Mouse (Mus musculus): ENCODE measurements around the gene Frmd4a.

Gene Frmd4a

DNA sequence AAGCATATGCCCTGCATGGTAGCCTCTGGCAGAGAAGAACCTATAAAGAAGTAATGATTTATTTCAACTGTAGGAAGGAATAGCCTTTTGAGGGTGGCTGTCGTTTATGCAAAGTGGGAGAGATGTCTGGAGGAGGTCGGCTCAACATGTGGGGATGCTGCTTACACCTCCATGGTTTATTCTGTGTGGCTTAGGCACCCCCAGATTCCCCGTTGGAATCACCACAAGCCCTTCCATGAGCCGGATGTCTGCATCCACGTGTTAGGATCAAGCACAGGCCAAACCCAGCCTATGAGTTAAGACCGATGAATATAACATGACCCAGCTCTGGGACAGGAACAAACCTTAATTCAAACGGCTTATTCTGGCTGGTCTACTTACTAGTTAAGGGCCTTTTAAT, 284.2 kb downstream of the Frmd4a start:
- in situ Hi-C loops (cut with MboI; ENCODE audit: low pct_unique_long_range_greater_than_20kb in 1 of 2, low sequenced_read_pairs in 2 of 2, unreplicated experiment in 1 of 2): no loop called here

DNA sequence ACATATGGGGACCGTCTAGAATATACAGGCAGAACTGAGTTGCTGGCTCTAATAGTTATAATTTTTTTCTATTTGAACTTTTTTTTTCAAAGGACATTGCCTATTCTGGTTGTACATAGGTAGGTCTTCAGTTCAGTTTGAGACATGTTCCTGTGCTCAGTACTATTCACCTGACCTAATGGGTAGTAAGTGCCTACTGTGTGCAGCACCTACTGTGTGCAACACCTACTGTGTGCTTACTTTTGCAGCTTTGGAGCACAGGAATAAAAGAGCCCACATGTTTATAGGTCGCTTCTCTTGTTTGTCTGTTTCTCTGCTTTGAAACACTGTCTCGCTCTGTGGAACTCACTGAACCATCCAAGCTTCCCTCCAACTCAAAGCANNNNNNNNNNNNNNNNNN, 284.6 kb downstream of the Frmd4a start:
- in situ Hi-C loops (cut with MboI; ENCODE audit: low pct_unique_long_range_greater_than_20kb in 1 of 2, low sequenced_read_pairs in 2 of 2, unreplicated experiment in 1 of 2): no loop called here

DNA sequence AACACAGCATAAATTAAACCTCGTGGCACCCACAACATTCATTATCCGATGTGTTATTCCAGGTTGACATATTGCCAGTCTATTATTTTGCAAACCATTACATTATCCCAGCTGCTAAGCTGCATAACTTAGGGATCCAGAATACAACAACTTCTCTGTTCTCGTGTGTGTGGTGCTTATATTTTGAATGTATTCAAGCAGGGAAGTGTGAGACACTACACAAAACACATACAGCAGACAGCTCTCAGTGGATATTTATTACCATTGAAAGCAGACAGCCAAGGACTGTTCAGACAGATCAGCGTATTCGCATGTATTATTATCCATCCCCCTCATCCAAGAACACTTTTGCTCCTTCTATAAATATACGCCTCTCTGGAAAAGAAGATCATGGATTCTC, 289.6 kb downstream of the Frmd4a start:
- in situ Hi-C loops (cut with MboI; ENCODE audit: low pct_unique_long_range_greater_than_20kb in 1 of 2, low sequenced_read_pairs in 2 of 2, unreplicated experiment in 1 of 2): no loop called here

DNA sequence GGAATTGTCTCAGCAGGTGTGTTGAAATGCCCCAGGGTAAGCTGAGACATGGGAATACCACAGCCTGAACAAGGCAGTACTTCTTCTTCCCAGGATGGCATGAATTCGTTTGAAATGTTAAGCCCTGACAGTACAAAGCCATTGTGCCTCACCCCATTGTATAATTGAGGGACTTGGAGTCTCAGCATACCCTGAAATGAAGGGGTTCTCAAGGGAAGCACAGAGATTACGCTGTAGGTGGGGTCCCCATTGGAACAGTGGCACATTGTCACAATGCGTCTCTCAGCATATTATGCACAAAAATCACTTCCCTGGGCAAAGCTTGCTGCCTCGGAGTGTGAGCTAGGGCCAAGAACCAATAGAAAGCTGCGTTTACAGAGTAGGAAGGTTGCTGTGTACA, 297.0 kb downstream of the Frmd4a start:
- in situ Hi-C loops (cut with MboI; ENCODE audit: low pct_unique_long_range_greater_than_20kb in 1 of 2, low sequenced_read_pairs in 2 of 2, unreplicated experiment in 1 of 2): no loop called here

DNA sequence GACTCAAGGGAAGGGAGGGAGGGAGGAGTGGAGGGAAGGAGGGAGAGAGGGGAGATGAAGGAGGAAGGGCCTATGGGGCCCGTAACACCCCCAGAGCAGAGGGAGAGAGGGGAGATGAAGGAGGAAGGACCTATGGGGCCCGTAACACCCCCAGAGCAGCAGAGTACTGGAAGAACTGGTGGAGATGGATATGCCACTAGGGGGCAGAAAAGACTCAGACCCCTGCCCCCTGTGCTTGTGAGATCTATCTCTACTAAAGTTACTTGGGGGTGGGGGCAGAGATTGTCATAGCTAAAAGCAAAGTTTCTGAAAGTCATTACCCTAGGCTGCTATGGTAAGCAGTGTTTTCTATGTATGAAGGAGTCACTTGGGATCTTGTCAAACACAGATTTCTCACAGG, 299.1 kb downstream of the Frmd4a start:
- in situ Hi-C loops (cut with MboI; ENCODE audit: low pct_unique_long_range_greater_than_20kb in 1 of 2, low sequenced_read_pairs in 2 of 2, unreplicated experiment in 1 of 2): no loop called here

DNA sequence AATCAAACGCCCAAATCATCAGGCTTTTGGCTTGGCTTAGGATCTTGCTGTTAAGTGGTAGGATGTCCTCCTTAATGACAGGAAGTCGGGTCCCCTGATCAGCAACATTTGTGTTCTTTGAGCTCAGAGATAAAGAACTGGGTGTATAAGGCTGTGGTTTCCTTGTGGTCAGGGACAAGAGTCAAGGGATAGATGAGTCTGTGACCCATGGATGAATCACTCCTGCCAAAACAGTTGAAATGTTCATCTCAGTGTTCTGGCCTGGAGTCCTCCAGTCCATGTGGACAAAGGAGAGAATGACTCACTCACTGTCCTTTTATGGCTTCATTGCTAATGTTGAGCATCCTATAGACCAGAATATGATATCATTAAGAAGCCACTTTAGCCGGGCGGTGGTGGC, 300.6 kb downstream of the Frmd4a start:
- in situ Hi-C loops (cut with MboI; ENCODE audit: low pct_unique_long_range_greater_than_20kb in 1 of 2, low sequenced_read_pairs in 2 of 2, unreplicated experiment in 1 of 2): no loop called here

DNA sequence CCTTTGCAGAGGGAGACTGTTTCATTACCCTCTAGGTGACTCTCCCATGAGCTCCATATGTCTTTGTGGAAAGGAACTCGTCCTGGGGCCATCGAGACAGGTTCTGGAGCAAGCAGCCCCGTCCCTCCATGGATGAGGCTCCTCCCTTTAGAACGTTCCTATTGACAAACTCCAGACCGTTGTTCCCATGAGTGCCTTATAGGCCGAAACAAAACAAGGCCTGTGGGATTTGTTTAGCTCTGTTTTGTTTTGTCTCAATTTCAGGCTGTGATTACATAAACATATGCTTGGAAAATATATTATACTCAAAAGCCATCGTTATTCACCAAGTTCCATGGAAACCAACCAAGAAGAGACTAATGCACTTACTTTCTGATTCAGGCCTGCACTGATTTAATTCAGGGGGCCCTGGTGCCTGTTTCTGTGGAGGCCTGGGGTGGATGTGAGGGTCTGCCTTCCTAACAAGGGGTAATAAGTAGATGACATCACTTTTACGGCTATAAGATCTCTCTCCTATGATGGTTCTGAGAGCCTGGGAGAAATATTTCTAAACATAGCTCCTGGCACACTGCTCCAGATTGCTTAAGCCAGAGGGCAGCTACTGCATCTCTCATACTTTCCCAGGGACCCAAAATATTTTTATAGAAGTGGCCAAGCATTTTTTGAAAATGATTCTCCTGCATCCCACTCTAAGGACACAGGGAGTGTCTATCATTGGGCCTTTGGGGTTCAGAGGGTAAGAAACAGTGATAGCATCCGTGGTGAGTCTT, 308.9 kb downstream of the Frmd4a start:
- in situ Hi-C loops (cut with MboI; ENCODE audit: low pct_unique_long_range_greater_than_20kb in 1 of 2, low sequenced_read_pairs in 2 of 2, unreplicated experiment in 1 of 2): loop anchor here in 1 of 2 experiments (25.0 kb wide), 1 partner anchor 161 kb away; no protein-coding TSS in a partner anchor

DNA sequence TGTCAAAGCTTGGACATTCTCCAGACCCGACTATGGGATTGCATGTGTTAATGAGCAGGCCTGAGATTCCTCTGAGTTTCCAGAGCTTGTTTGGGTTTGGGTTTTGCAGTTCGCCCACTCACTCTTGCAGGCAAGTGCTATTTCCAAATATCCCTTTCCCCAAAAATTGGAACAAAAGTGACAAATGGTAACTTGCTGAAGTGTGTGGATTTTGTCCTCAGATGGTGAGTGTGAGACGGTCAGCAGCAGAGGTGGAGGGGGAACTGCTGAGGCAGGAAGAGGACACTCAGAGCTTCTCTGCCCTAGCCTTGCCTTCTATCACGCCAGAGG, 309.5 kb downstream of the Frmd4a start:
- in situ Hi-C loops (cut with MboI; ENCODE audit: low pct_unique_long_range_greater_than_20kb in 1 of 2, low sequenced_read_pairs in 2 of 2, unreplicated experiment in 1 of 2): loop anchor here in 1 of 2 experiments (25.0 kb wide), 1 partner anchor 160 kb away; no protein-coding TSS in a partner anchor

DNA sequence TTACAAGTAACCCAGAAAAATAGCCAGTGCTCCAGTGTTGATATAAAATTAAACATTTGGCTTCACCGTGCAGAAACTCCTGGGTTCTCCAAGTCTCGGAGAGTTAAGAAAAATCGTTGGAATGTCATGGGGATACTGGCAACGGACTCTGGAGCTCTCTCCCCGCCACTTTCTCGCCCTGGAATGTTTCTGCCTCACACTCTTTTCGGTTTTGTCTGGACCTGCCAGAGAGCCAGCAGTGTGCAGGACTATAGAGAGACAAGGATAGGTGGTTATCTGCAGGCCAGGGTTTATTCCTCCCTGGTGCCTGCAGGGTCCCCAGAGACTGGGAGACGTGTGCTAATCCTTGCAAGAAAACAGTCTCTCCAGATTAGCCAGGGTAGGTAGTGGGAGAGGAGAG, 314.9 kb downstream of the Frmd4a start:
- in situ Hi-C loops (cut with MboI; ENCODE audit: low pct_unique_long_range_greater_than_20kb in 1 of 2, low sequenced_read_pairs in 2 of 2, unreplicated experiment in 1 of 2): loop anchor here in 1 of 2 experiments (25.0 kb wide), 1 partner anchor 155 kb away; no protein-coding TSS in a partner anchor

DNA sequence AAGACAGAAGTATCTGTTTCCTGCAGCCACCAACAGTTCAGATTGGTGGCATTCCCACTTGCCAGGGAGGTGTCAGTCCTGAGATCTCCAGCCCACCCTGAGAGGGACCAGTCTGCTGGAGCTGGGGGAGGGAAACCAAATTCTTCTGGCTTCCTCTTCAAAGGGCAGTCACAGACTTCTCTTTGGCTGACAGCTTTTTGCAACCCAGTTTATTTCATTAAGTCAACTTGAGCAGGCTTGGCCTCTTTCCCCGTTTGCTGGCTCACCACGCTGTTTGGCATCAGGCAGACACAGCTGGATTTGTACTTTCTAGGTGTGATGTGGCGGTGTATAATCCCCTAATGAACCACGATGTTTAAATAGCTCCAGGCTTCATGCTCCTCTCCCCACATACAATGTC, 316.7 kb downstream of the Frmd4a start:
- in situ Hi-C loops (cut with MboI; ENCODE audit: low pct_unique_long_range_greater_than_20kb in 1 of 2, low sequenced_read_pairs in 2 of 2, unreplicated experiment in 1 of 2): loop anchor here in 1 of 2 experiments (25.0 kb wide), 1 partner anchor 153 kb away; no protein-coding TSS in a partner anchor

DNA sequence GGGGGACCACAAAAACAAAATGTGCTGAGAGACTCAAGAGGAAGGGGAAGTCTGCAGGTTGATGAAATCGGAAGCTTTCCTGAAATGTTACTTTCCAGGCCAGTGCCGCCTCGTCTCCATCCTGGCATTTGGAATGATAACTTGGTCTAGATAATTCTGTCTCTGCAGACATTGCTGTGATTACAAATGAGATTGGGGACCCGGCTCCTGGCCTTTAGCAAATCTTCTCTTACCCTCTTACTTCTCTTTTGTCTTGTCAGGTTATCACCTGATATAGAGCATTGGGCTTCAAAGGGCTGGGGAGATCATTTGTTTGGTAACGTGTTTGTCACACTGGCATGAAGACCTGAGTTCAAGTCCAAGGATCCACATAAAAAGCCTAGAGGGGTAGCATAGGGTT, 317.4 kb downstream of the Frmd4a start:
- in situ Hi-C loops (cut with MboI; ENCODE audit: low pct_unique_long_range_greater_than_20kb in 1 of 2, low sequenced_read_pairs in 2 of 2, unreplicated experiment in 1 of 2): loop anchor here in 1 of 2 experiments (25.0 kb wide), 1 partner anchor 152 kb away; no protein-coding TSS in a partner anchor

DNA sequence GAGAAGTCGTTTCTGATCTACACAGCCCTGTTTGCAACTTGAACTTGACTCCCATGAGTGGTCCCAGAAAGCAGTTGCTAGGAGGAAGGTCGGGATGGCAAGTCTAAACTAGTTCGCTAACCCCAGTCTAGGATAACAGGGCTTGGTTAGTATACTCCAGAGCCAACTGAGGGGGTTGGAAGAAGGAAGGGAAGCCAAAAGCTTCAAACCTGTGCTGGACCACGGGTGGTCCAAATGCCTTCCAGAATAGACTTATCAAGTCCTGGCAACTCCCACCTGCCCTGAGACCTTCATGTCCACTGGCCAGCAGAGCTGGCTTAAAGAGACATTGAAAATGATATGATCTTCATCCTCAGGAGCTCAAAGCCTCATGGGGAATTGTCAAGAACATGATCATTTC, 318.4 kb downstream of the Frmd4a start:
- in situ Hi-C loops (cut with MboI; ENCODE audit: low pct_unique_long_range_greater_than_20kb in 1 of 2, low sequenced_read_pairs in 2 of 2, unreplicated experiment in 1 of 2): loop anchor here in 1 of 2 experiments (25.0 kb wide), 1 partner anchor 151 kb away; no protein-coding TSS in a partner anchor

DNA sequence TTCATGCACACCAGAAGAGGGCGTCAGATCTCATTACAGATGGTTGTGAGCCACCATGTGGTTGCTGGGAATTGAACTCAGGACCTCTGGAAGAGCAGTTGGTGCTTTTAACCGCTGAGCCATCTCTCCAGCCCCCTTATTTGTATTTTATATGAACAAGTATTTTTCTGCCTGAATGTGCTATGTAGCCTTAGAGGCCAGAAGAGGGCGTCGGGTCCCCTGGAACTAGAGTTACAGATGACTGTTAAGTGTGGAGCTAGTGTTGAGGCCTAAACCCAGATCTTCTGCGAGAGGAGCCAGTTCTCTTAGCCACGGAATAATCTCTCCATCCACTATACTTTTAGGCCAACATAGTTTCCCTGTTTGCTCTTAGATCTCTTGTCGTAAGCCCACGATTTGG, 320.8 kb downstream of the Frmd4a start:
- in situ Hi-C loops (cut with MboI; ENCODE audit: low pct_unique_long_range_greater_than_20kb in 1 of 2, low sequenced_read_pairs in 2 of 2, unreplicated experiment in 1 of 2): loop anchor here in 1 of 2 experiments (25.0 kb wide), 1 partner anchor 149 kb away; no protein-coding TSS in a partner anchor

DNA sequence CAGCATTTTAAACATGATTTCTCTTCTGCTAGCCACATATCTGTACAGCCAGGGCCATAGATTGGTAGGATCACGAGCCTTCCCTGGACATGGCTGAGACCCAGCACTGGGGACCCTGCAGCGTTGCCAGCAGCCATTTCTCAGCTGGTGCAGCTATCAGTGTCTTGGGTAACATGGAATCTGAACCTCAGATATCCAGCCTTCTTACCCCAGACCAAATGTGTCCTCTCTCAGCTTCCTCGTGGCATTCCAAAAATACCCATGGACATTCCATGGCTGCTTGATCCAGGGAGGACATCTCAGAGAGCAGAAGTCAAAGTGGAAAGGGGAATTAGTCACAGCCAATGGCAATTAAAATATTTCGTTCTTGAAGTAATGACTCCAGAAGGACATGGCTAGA, 321.6 kb downstream of the Frmd4a start:
- in situ Hi-C loops (cut with MboI; ENCODE audit: low pct_unique_long_range_greater_than_20kb in 1 of 2, low sequenced_read_pairs in 2 of 2, unreplicated experiment in 1 of 2): loop anchor here in 1 of 2 experiments (25.0 kb wide), 1 partner anchor 148 kb away; no protein-coding TSS in a partner anchor

DNA sequence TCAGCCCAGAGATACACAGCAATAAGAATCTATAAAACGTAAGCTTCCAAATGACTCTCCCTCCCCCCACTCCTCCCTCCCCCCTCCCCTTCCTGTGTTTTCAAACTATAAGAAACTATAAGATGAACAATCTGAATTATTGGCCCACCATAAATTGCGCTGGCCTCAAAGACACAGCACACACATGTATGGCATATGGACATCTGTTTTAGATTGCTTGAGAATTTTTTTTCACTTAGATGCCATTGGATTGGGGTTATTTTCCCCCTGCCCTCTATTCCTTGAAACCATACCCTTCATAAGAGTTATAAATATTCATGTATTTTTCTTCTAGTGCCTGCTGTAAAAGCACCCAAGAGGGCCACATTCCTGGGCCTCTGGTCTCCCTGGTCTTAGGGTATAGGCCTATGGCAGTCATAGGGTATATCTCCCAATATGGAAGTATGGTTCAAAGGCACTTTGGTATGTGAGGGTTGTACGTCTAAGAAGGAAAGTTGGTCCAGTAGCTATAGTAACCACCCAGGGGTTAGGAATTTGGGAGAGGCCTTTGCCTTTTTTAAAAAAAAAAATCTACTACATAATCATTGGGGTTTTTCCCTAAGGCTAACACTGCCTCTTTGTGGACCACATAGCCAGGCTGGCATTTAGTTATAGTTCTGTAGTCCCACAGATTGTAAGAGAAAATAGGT, 322.2 kb downstream of the Frmd4a start:
- in situ Hi-C loops (cut with MboI; ENCODE audit: low pct_unique_long_range_greater_than_20kb in 1 of 2, low sequenced_read_pairs in 2 of 2, unreplicated experiment in 1 of 2): loop anchor here in 1 of 2 experiments (25.0 kb wide), 1 partner anchor 148 kb away; no protein-coding TSS in a partner anchor

DNA sequence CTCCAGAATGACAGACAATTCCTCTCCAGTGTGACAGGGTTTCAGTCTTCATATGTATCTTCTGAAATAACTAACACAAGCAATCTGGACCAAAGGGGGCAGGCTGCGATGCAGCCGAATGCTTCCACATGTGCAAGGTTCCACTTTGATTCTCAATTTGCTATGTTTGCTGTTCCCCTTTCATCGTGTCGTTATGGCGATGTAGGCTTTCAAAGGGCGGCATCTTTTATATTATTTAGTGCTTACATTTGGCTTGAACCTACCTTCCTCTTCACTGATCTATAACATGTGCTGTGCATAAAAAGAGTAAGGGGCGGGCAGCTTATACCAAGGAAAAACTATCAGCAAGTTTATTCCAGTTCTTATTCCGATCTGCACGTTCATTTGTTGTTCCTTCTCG, 322.9 kb downstream of the Frmd4a start:
- in situ Hi-C loops (cut with MboI; ENCODE audit: low pct_unique_long_range_greater_than_20kb in 1 of 2, low sequenced_read_pairs in 2 of 2, unreplicated experiment in 1 of 2): loop anchor here in 1 of 2 experiments (25.0 kb wide), 1 partner anchor 147 kb away; no protein-coding TSS in a partner anchor

DNA sequence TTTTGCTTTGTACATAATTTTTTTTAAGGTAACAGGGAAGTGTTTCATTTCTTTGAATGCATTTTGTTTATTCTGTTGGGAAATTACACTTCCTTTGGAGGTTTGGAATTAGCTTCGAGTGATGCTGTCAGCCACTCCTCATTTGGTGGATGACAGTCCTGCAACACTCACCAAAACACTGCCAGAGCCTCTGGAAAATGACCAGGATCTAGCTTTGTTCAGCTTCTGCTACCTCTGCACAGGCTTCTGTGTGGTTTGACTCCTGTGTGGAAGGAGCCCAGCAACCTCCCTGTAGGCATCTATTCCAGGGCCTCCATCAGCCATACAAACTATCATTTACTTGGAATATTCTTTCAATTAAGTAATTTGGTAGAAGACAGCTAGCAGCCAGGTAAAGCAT, 323.6 kb downstream of the Frmd4a start:
- in situ Hi-C loops (cut with MboI; ENCODE audit: low pct_unique_long_range_greater_than_20kb in 1 of 2, low sequenced_read_pairs in 2 of 2, unreplicated experiment in 1 of 2): loop anchor here in 1 of 2 experiments (25.0 kb wide), 1 partner anchor 146 kb away; no protein-coding TSS in a partner anchor

DNA sequence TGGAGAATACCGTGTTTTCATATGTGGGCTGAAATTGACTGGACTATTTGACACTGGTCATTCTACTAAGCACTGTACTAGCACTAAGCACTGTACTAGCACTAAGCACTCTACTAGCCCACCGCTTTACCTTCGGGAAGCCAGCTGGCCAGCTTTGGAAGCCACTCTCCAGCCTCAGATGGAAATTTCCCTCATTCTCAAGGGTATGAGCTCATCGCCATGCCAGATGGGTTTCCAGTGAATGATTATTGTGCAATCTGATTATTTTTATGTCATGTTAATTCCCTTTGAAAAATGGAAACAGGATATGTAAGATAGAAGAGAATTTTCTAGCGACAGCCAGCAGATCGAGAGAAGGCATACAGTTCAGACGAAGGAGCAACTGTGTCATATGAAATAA, 324.5 kb downstream of the Frmd4a start:
- in situ Hi-C loops (cut with MboI; ENCODE audit: low pct_unique_long_range_greater_than_20kb in 1 of 2, low sequenced_read_pairs in 2 of 2, unreplicated experiment in 1 of 2): loop anchor here in 1 of 2 experiments (25.0 kb wide), 1 partner anchor 145 kb away; no protein-coding TSS in a partner anchor

DNA sequence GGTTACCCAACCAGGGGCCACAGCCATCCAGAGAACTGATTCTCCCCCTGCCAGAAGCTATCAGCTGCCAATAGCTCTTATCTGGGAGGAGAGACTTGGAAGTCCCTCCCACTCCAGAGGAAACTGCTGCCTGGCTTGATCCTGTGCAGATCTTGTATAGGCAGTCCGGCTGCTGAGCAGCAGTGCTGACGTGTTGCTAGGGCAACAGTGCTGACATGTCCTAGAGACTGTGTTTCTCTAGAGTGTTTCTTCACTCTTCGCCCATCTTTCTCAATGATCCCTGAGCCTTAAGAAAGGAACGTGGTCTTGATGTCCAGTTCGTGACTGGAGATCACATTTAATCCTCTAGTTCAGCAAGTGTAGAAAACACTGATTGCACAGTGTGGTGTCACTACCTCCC, 326.9 kb downstream of the Frmd4a start:
- in situ Hi-C loops (cut with MboI; ENCODE audit: low pct_unique_long_range_greater_than_20kb in 1 of 2, low sequenced_read_pairs in 2 of 2, unreplicated experiment in 1 of 2): loop anchor here in 1 of 2 experiments (25.0 kb wide), 1 partner anchor 143 kb away; no protein-coding TSS in a partner anchor

All from mouse embryonic stem cell (cell line).